Mouse (Mus musculus): ENCODE results near the gene Cask. TPM values are rescaled to one million over a fixed set of nuclear protein-coding genes. Genes with fewer than 3 reads are reported as not detected.

Cask gene
- total and polyA plus RNA-seq, 3 experiments, result 9.4 to 13.3 TPM; not detected in 1

DNA sequence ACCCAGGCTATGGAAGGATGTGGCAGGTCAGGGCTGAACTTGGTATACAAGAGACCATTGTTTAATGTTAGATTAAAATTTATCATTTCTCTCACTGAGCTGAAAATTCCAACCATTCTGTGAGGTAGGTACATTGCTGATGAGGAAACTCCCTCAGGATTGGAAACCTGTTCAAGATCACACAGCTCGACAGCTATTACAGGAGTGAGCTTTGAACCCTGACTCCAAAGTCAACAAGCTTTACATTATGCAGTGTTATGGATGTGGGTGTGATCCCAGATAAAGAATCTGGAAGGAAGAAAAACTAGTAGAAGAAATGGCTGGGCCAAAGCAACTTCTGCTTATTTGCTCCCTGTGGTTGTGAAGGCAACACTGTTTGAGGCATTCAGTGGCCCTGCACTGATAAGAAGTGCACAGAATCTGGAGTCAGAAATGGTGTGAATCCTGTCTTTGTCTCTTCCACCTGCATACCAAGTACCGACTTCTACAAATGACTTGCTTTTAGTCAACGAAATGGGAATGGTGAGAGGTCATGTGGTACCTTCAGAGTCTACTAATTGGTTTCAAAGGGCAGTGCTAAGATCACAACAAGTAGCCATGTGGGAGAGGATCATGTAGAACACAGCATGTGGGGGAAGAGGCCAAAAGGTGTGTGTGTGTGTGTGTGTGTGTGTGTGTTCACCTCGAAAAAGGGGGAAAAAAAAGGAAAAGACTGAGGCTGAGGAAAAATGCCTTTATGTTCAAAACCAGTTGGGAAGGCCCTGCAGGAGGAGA, 134.2 kb downstream of the Cask start:
- Histone ChIP-seq H3K9me3 (replicated peaks; ENCODE audit: insufficient read depth, low read length) (no peaks in the 10 kb centered on the region), H3K79me2 (ENCODE audit: control insufficient read depth, insufficient read depth, low read length, poor library complexity) (no peaks in the 10 kb centered on the region), H3K4me3 (ENCODE audit: control insufficient read depth in 1 of 2, insufficient read depth in 1 of 2, low read depth in 2 of 2, low read length in 2 of 2) (no peak overlapping the region), H3K9ac (ENCODE audit: control insufficient read depth, low read depth, low read length, poor library complexity, severe bottlenecking) (no peak overlapping the region), H3K27ac (ENCODE audit: control insufficient read depth, low read depth, low read length) (peak overlapping the region; percentile 1; the same call in 1 of the 2 replicates), H3K27me3 (ENCODE audit: control insufficient read depth in 1 of 2, insufficient read depth in 2 of 2, low read length in 2 of 2) (no peaks in the 10 kb centered on the region), H3K36me3 (ENCODE audit: control insufficient read depth in 1 of 2, insufficient read depth in 2 of 2, low read length in 2 of 2) (peaks cover 0 to 19% of the 10 kb centered on the region in 2 experiments; a peak in 2 of 4 replicates), H3K4me1 (ENCODE audit: control insufficient read depth in 1 of 2, insufficient read depth in 2 of 2, low read length in 2 of 2) (peaks cover 5 to 21% of the 10 kb centered on the region in 2 experiments)
- DNase-seq (ENCODE audit: low read depth, low spot score), result peak; percentile 90
- peak; percentile 31; the same call in 1 of the 2 replicates for TF ChIP-seq MAX (IDR thresholded peaks at IDR 0.05; ENCODE audit: low read length)
- peak; percentile 48; the same call in 1 of the 2 replicates for TF ChIP-seq ETS1 (IDR thresholded peaks at IDR 0.05; ENCODE audit: low read depth, low read length)
- TF ChIP-seq TAL1 (IDR thresholded peaks at IDR 0.05; ENCODE audit: low read length), result peak; percentile 53
- TF ChIP-seq TBP (IDR thresholded peaks at IDR 0.05; ENCODE audit: low read depth, low read length), result 0 out of 2 replicates have a peak, but pooled peaks have one; percentile 20
- TF ChIP-seq SIN3A (IDR thresholded peaks at IDR 0.05; ENCODE audit: low read length), result peak; percentile 35; the same call in 1 of the 2 replicates
- no peak for TF ChIP-seq NELFE (IDR thresholded peaks at IDR 0.05; ENCODE audit: low read depth, low read length)
- no peak for TF ChIP-seq CHD2 (IDR thresholded peaks at IDR 0.05; ENCODE audit: low read length)
- TF ChIP-seq POLR2A (IDR thresholded peaks at IDR 0.05; ENCODE audit: control insufficient read depth in 1 of 2, insufficient read depth in 1 of 2, low read depth in 1 of 2, low read length in 2 of 2, poor library complexity in 1 of 2), result no peak
- peak; percentile 64 for TF ChIP-seq TCF12 (IDR thresholded peaks at IDR 0.05; ENCODE audit: low read depth, low read length)
- TF ChIP-seq SMC3 (IDR thresholded peaks at IDR 0.05; ENCODE audit: low read depth, low read length), result peak; percentile 22; the same call in 1 of the 2 replicates
- TF ChIP-seq RCOR1 (IDR thresholded peaks at IDR 0.05; ENCODE audit: low read depth, low read length), result peak; percentile 91
- TF ChIP-seq BHLHE40 (IDR thresholded peaks at IDR 0.05; ENCODE audit: borderline replicate concordance, low read depth, low read length), result no peak
- no peak for TF ChIP-seq MYC (IDR thresholded peaks at IDR 0.05; ENCODE audit: low read depth, low read length)
- no peak for TF ChIP-seq GABPA (IDR thresholded peaks at IDR 0.05; ENCODE audit: low read depth, low read length)
- peak; percentile 95 for TF ChIP-seq GATA1 (IDR thresholded peaks at IDR 0.05; ENCODE audit: low read depth, low read length)
- TF ChIP-seq NRF1 (IDR thresholded peaks at IDR 0.05; ENCODE audit: insufficient read depth, low read depth, low read length, poor library complexity, severe bottlenecking), result no peak
- TF ChIP-seq MEF2A (IDR thresholded peaks at IDR 0.05; ENCODE audit: extremely low read depth, insufficient replicate concordance, low read depth, low read length, poor library complexity, severe bottlenecking), result no peak
- TF ChIP-seq USF2 (IDR thresholded peaks at IDR 0.05; ENCODE audit: borderline replicate concordance in 1 of 2, insufficient read depth in 1 of 2, low read depth in 1 of 2, low read length in 2 of 2), result no peak
- TF ChIP-seq RAD21 (IDR thresholded peaks at IDR 0.05; ENCODE audit: low read depth, low read length), result no peak
- no peak for TF ChIP-seq MYB (IDR thresholded peaks at IDR 0.05; ENCODE audit: low read depth, low read length)
- no peak for TF ChIP-seq POLR2AphosphoS2 (IDR thresholded peaks at IDR 0.05; ENCODE audit: low read length)
- peak; percentile 78 to 86 for TF ChIP-seq EP300 (IDR thresholded peaks at IDR 0.05; ENCODE audit: low read depth in 1 of 2, low read length in 2 of 2)
